Mouse (Mus musculus): ENCODE results near the gene Metap1.

The Metap1 gene

GRCm38 (mm10) chr3:138489327-138490033 is at the start of gene Metap1:
Gene Metap1, minus strand, starts transcription at chr3:138489515.
- peak; percentile 97 for DNase-seq (ENCODE audit: low read depth)

- DNase-seq (ENCODE audit: low read depth) = no peak
Observed at GRCm38 (mm10) chr3:138536031-138536430, 46.7 kb upstream of the Metap1 start.

- DNase-seq (ENCODE audit: low read depth) = no peak
Observed at GRCm38 (mm10) chr3:138532764-138533163, 43.4 kb upstream of the Metap1 start.

- no peak for DNase-seq (ENCODE audit: low read depth)
Observed at GRCm38 (mm10) chr3:138531479-138532181, 42.3 kb upstream of the Metap1 start.

- DNase-seq (ENCODE audit: low read depth) = no peak
Observed at GRCm38 (mm10) chr3:138530578-138531478, 41.5 kb upstream of the Metap1 start.

GRCm38 (mm10) chr3:138528265-138528664 is 39.0 kb upstream of the Metap1 start:
- DNase-seq (ENCODE audit: low read depth) = no peak

GRCm38 (mm10) chr3:138527667-138528231 is 38.4 kb upstream of the Metap1 start:
- DNase-seq (ENCODE audit: low read depth) = peak; percentile 51

- DNase-seq (ENCODE audit: low read depth) = peak; percentile 98
Observed at GRCm38 (mm10) chr3:138526916-138527666, 37.8 kb upstream of the Metap1 start.

- no peak for DNase-seq (ENCODE audit: low read depth)
Observed at GRCm38 (mm10) chr3:138526073-138526915, 37.0 kb upstream of the Metap1 start, which contains the start of gene Eif4e. Gene Eif4e, plus strand, starts transcription at chr3:138526179.

GRCm38 (mm10) chr3:138525494-138525893 is 36.2 kb upstream of the Metap1 start:
- peak; percentile 22 for DNase-seq (ENCODE audit: low read depth)

GRCm38 (mm10) chr3:138523956-138524355 is 34.6 kb upstream of the Metap1 start:
- no peak for DNase-seq (ENCODE audit: low read depth)

GRCm38 (mm10) chr3:138519218-138519617 is 29.9 kb upstream of the Metap1 start:
- no peak for DNase-seq (ENCODE audit: low read depth)

- DNase-seq (ENCODE audit: low read depth) = peak; percentile 67
Observed at GRCm38 (mm10) chr3:138517881-138518280, 28.6 kb upstream of the Metap1 start.

GRCm38 (mm10) chr3:138515656-138516370 is 26.5 kb upstream of the Metap1 start:
- DNase-seq (ENCODE audit: low read depth) = no peak

GRCm38 (mm10) chr3:138514749-138515148 is 25.4 kb upstream of the Metap1 start:
- no peak for DNase-seq (ENCODE audit: low read depth)

- DNase-seq (ENCODE audit: low read depth) = no peak
Observed at GRCm38 (mm10) chr3:138513243-138513642, 23.9 kb upstream of the Metap1 start.

- no peak for DNase-seq (ENCODE audit: low read depth)
Observed at GRCm38 (mm10) chr3:138510471-138510870, 21.2 kb upstream of the Metap1 start.

GRCm38 (mm10) chr3:138509581-138509980 is 20.3 kb upstream of the Metap1 start:
- no peak for DNase-seq (ENCODE audit: low read depth)

GRCm38 (mm10) chr3:138506749-138507148 is 17.4 kb upstream of the Metap1 start:
- DNase-seq (ENCODE audit: low read depth) = no peak

GRCm38 (mm10) chr3:138503754-138504153 is 14.4 kb upstream of the Metap1 start:
- no peak for DNase-seq (ENCODE audit: low read depth)

All from naive thymus-derived CD4-positive, alpha-beta T cell, adult 2 months (primary cell).